8 mouse cellular contexts compared by ENCODE assay signal in the genomic region with DNA sequence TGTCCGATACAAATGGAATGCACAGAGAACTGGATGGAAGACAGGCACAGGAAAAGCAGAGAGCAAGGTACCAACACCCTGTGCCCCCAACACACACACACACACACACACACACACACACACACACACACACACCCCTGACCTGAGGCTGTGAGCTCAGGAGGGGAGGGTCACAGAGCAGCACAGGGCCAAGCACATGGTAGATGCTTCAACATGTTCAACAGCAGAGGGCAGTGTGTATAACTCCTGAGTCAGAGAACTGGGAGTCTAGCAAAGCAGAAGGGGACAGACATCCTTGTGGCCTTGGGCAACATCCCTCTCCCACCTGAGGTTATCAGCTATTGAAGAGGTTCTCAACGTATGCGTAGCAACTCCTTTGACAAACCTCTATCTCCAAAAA. TPM values are rescaled to one million over a fixed set of nuclear protein-coding genes. Genes with fewer than 3 reads are reported as not detected.
DNase-seq lines count a peak whose midpoint lies in the region; ATAC-seq lines count a peak whose summit lies in the region.

No protein-coding gene starts in this region.

- peak; percentile 47 for DNase-seq in gastrocnemius, adult 18-20 months (ENCODE audit: low spot score)
- DNase-seq in gastrocnemius, postnatal 4 days (ENCODE audit: low spot score in 2 of 2), result no peak
- DNase-seq in CD4-positive helper T cell, adult 2 months (ENCODE audit: low read depth, low spot score), result peak; percentile 13
- DNase-seq in embryonic facial prominence, embryonic 11.5 days (ENCODE audit: low spot score), result peak; percentile 71
- peak; percentile 85 for DNase-seq in midbrain, embryonic 14.5 days
- no peak for DNase-seq in urinary bladder, postnatal 10 days (ENCODE audit: low spot score)
- no peak for DNase-seq in gastrocnemius, postnatal 25 days

- H3K4me3 ChIP-seq in embryonic facial prominence, embryonic 11.5 days (ENCODE audit: low read depth, low read length), result no peak overlapping the region
- no peak overlapping the region for H3K4me3 ChIP-seq in intestine, embryonic 16.5 days (ENCODE audit: low read length)
- H3K4me3 ChIP-seq in midbrain, embryonic 14.5 days (replicated peaks; ENCODE audit: low read depth, low read length), result no peak overlapping the region

- H3K4me1 ChIP-seq in embryonic facial prominence, embryonic 11.5 days (ENCODE audit: control insufficient read depth, insufficient read depth, low read length), result no peaks in the 10 kb centered on the region
- no peaks in the 10 kb centered on the region for H3K4me1 ChIP-seq in intestine, embryonic 16.5 days (ENCODE audit: control insufficient read depth, insufficient read depth, low read length)
- no peaks in the 10 kb centered on the region for H3K4me1 ChIP-seq in midbrain, embryonic 14.5 days (ENCODE audit: control insufficient read depth, insufficient read depth, low read length)

- no peak overlapping the region for H3K27ac ChIP-seq in embryonic facial prominence, embryonic 11.5 days (replicated peaks; ENCODE audit: low read depth, low read length)
- H3K27ac ChIP-seq in intestine, embryonic 16.5 days (ENCODE audit: low read length), result no peak overlapping the region
- H3K27ac ChIP-seq in midbrain, embryonic 14.5 days (replicated peaks; ENCODE audit: low read depth, low read length), result no peak overlapping the region

- H3K9me3 ChIP-seq in embryonic facial prominence, embryonic 11.5 days (replicated peaks; ENCODE audit: control insufficient read depth, low read length), result no peaks in the 10 kb centered on the region
- H3K9me3 ChIP-seq in intestine, embryonic 16.5 days (ENCODE audit: control insufficient read depth, low read length), result no peaks in the 10 kb centered on the region
- H3K9me3 ChIP-seq in midbrain, embryonic 14.5 days (ENCODE audit: control insufficient read depth, low read length), result no peaks in the 10 kb centered on the region

- H3K36me3 ChIP-seq in embryonic facial prominence, embryonic 11.5 days (replicated peaks; ENCODE audit: control insufficient read depth, insufficient read depth, low read depth, low read length), result no peaks in the 10 kb centered on the region
- peaks cover 6% of the 10 kb centered on the region for H3K36me3 ChIP-seq in intestine, embryonic 16.5 days (ENCODE audit: control insufficient read depth, insufficient read depth, low read length)
- 0 out of 2 replicates have a peak, but pooled peaks cover 7% of the 10 kb centered on the region for H3K36me3 ChIP-seq in midbrain, embryonic 14.5 days (ENCODE audit: control insufficient read depth, insufficient read depth, low read length)

- ATAC-seq in embryonic facial prominence, embryonic 11.5 days (replicated peaks; ENCODE audit: insufficient number of reproducible peaks, low FRiP score, low TSS enrichment, low read depth), result peak; percentile 70
- ATAC-seq in intestine, embryonic 16.5 days, result peak; percentile 60
- peak; percentile 48; the same call in 1 of the 2 replicates for ATAC-seq in midbrain, embryonic 14.5 days (ENCODE audit: low FRiP score, low TSS enrichment)

- H3K9ac ChIP-seq in embryonic facial prominence, embryonic 11.5 days (replicated peaks; ENCODE audit: low read length), result no peak overlapping the region
- H3K9ac ChIP-seq in intestine, embryonic 16.5 days (ENCODE audit: low read depth, low read length), result no peak overlapping the region
- H3K9ac ChIP-seq in midbrain, embryonic 14.5 days (replicated peaks; ENCODE audit: low read length), result no peak overlapping the region

- H3K27me3 ChIP-seq in embryonic facial prominence, embryonic 11.5 days (ENCODE audit: control insufficient read depth, insufficient read depth, low read length), result no peaks in the 10 kb centered on the region
- H3K27me3 ChIP-seq in intestine, embryonic 16.5 days (replicated peaks; ENCODE audit: control insufficient read depth, insufficient read depth, low read length), result no peaks in the 10 kb centered on the region
- no peaks in the 10 kb centered on the region for H3K27me3 ChIP-seq in midbrain, embryonic 14.5 days (ENCODE audit: control insufficient read depth, insufficient read depth, low read length)

- WGBS in embryonic facial prominence, embryonic 11.5 days, result 82% methylated on average over 3 of the region's 3 CpGs
- WGBS in intestine, embryonic 16.5 days, result 74% methylated on average over 3 of the region's 3 CpGs
- WGBS in midbrain, embryonic 14.5 days, result 67% methylated on average over 3 of the region's 3 CpGs

- no peak overlapping the region for H3K4me2 ChIP-seq in embryonic facial prominence, embryonic 11.5 days (ENCODE audit: low read depth, low read length)
- H3K4me2 ChIP-seq in intestine, embryonic 16.5 days (ENCODE audit: low read depth, low read length), result no peak overlapping the region
- H3K4me2 ChIP-seq in midbrain, embryonic 14.5 days (ENCODE audit: low read length), result no peak overlapping the region

RNA-seq across cellular contexts. Expression of a gene that starts 32.8 kb away (rescaled TPM):
- 1 to 10 TPM; 6.6 to 7.4 TPM for total RNA-seq in gastrocnemius, adult 18-20 months (2021)
- total RNA-seq in gastrocnemius, postnatal 4 days (2021), result 10 to 100 TPM; 13.3 to 13.8 TPM
- polyA plus RNA-seq in embryonic facial prominence, embryonic 11.5 days (2014; fragmentation: Nextera tagmentation; extraction: Ambion mirVana), result 21.6 and 25.7 TPM in 2 replicates
- 16.7 and 17.8 TPM in 2 replicates for polyA plus RNA-seq in intestine, embryonic 16.5 days (2015; fragmentation: Nextera tagmentation; extraction: Ambion mirVana)
- 42.4 and 46.1 TPM in 2 replicates for polyA plus RNA-seq in midbrain, embryonic 14.5 days (2014; fragmentation: Nextera tagmentation; extraction: Ambion mirVana)
- 1 to 10 TPM; 5.6 to 7.3 TPM for total RNA-seq in gastrocnemius, postnatal 25 days (2021)

RNA-seq across cellular contexts. Expression of a gene that starts 58.8 kb away (rescaled TPM):
- not detected for total RNA-seq in gastrocnemius, adult 18-20 months (2021)
- not detected for total RNA-seq in gastrocnemius, postnatal 4 days (2021)
- polyA plus RNA-seq in embryonic facial prominence, embryonic 11.5 days (2014; fragmentation: Nextera tagmentation; extraction: Ambion mirVana), result not detected in 2 replicates
- 0.07 TPM in 1 of 2 replicates, not detected in the other for polyA plus RNA-seq in intestine, embryonic 16.5 days (2015; fragmentation: Nextera tagmentation; extraction: Ambion mirVana)
- polyA plus RNA-seq in midbrain, embryonic 14.5 days (2014; fragmentation: Nextera tagmentation; extraction: Ambion mirVana), result 1.2 TPM in 2 replicates
- not detected for total RNA-seq in gastrocnemius, postnatal 25 days (2021)

Comparison
In these comparisons a context has a peak if more than half of its experiments do, and no peak if none do; other contexts are left out.
1. DNase-seq: peak in gastrocnemius, adult 18-20 months (single experiment), CD4-positive helper T cell, adult 2 months (single experiment), embryonic facial prominence, embryonic 11.5 days (single experiment) and midbrain, embryonic 14.5 days (single experiment); none in gastrocnemius, postnatal 4 days (0 of 2), urinary bladder, postnatal 10 days (single experiment) and gastrocnemius, postnatal 25 days (single experiment).
2. Peak in every context shown above with its lines, with median percentiles within 50 percentile points of each other: ATAC-seq.